Mouse (Mus musculus) lung, postnatal 25 days (tissue): ENCODE measurements at regions not wholly inside any gene's neighbourhood (a gene's known extent, or its start where the extent isn't known, plus 50 kb on each side); places are given as distances from the start of the nearest gene placed in this dataset.

Experiments
- DNase-seq: peaks from one replicate; pipeline ENCODE4 v3.0.0; 2022; ENCODE audit warnings: low spot score

DNA sequence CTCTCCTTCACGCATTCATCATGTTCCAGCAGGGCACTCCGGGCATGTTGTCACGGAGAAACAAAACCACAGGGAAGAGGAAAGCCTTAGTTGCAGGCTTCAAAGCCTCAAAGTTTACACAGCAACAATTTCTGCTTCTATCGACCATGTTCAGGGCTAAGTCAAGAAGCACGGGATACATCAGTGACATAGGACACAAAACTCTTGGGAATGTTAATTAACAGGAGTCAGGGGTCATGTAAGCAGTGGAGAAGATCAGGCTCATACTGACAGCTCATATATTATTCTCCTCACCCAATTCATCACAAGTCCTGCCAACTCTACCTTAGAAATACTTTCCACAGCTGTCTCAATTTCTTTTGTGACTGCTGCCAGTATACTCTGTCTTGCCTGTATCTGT, 133.0 kb upstream of the Btbd3 start:
- no peak for DNase-seq

DNA sequence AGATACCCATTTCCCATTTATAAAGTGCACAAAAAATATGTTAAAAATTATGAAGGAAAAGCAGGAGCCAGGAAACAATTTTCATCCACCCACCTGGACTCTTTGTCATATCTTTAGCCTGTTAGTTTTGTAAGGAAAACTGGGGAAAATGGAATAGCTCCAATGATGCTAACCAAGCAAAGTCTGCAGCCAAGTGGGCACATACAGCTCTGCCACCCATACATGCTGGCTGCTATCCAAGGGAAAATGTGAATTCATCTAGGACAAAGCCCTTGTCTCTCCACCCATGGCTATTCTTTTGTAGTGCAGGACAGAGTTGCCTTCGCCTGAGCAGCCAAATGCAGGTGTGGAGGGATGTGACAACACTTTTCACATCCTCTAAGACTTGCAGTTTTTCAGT, 135.5 kb upstream of the Btbd3 start:
- DNase-seq = no peak

DNA sequence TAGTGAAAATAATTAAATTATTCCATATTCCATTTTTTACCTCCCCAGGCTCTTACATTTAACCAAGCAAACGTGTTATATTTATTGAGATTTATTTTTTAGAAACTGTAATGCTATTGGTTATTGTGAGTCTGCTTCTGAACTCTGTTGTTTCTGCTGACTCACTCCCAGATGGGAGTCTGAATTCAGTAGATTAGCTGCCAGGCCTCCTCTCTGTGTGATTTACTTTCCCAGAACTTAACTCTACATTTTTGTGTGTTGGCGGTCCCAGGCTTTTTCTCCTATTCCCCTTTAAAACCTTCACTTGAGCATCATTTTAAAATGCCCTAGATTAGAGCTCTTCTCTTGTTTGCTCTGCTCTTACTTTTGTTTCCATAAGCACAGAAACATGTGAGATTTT, 136.2 kb upstream of the Btbd3 start:
- DNase-seq = no peak

DNA sequence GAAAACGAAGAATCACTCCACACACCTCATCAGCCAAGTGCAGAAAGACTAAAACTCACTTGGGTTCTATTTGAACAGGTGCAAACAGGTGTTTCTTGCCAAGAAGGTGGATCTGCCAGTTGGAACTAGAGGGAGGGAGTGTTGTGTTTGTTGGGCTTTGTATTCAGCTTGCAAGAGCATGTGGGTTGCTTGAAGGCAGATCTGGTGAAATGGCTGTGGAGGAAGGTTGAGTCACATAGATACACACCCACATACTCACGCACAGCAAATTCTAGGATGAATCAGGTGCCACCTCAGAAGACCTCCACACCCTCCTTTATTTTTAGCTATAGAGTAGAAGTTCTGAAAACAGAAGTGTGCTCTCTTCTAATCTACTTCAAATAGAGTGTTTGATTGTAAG, 156.6 kb upstream of the Btbd3 start:
- no peak for DNase-seq

DNA sequence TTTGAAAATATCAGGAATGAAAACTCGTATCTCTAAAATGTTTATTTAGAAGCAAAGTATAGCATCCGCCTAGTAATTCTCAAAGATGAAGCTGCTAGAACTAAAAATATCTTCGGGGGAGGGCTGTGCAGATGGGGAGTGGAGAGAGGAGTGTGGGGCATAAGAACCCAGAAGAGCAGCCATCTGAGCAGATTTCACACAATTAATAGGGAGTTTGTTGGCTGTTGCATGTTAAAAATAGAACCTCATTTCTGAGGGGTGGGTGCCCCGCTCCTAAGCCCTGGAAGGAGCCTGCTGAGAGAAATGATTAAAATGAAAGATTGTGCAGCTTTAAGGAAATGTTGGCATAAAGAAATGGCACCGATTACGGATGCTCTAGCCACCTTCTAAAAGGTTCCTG, 171.0 kb upstream of the Btbd3 start:
- no peak for DNase-seq

DNA sequence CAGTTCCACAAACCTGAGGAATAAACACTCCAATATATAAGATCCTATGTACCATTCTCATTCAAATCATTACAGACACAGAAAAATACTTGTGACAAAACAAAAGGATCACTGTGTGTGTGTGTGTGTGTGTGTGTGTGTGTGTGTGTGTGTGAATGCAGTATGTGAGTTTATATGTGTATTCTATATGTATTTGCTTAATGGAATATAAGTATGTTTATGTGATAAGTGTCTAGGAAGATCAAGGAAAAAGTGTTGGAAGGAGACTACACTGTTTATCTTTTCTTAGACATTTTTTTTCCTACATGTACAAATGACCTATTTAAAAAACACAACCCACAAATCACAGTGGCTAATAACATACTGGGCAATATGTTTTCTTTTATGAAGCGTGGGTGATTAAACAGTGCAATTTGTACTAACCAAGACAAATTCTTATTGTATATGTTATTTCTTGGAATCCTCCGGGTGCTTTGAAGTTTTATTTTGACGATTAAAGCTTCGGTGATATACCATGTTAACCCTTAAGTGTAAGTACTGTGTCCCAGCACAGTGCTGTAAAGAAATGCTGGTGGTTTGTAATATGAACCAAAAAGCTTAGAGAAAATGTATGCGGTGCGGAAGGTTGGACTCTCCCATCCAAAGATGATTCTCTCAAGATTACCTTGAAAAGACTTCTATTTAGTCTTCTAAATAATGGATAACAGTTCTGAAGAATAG, 171.6 kb upstream of the Btbd3 start:
- DNase-seq = no peak

DNA sequence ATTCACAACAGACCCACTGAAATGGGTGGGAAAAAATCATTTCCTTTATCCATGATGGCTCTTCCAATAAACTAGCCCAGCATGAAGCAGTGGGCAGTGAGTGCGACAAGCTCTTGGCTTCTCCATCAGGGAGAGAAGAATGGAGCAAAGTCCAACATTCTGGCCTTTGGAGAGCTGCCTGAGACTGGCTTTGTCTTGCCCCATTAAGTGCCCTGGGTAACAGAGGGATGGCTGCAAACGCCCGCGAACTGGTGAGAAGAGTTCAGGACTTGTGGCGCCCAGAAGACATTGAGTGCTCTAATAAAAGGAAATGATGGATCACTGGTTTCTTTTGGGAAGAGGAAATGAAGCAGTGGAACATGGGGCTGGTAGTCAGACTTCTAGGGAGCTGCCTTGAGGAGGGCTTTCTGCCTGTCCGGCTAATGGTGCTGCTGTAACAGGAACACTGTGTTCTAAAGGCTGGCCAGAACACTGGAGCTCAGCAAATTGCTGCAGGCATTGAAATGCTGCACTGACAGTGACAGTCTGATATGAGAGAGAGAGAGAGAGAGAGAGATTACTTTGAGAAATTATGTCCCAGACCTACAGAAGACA, 182.2 kb upstream of the Btbd3 start:
- no peak for DNase-seq

DNA sequence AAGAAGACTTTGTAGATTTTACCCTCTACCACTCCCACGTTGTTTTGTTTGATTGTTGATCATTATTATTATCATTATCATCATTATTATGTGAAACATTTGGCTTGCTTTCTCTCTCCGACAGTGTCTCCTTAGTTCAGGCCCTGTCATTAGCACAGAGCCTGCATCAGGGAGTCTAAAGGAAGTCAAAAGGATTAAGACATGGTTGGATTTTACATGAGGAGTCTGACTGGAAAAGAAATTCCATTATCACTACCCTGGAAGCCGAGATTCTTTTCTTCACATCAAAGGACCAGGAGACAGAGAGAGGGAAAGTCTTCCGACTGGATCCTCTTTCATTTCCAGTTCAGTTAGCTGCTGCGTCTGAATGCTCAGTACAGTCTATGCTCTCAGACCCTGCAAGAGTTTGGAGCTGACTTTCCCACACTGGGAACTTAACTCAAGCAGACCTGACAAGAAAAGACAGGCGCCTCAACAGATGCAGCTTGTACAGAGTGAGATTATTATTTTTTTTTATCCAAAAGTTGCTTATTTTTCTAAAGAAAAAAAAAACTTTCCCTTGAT, 184.1 kb upstream of the Btbd3 start:
- no peak for DNase-seq

DNA sequence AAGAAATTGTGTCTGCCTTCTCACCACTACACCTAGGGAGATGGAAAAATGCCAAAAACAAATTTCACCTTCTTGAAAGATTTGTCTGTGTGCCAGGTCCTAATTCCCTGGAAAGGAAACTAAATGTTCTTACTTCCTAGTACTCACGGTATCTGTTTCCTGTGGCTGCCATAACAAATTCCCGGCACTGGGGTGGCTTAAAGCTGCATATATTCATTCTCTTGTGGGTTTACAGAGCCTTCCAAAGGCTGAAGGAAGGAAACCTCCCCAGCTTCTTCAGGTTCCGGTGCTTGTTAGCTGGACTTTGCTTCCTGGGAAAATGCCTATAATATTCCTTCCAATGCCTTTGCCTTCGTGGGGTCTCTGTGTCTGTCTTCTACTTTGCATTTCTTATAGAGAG, 203.3 kb upstream of the Btbd3 start:
- DNase-seq = no peak

DNA sequence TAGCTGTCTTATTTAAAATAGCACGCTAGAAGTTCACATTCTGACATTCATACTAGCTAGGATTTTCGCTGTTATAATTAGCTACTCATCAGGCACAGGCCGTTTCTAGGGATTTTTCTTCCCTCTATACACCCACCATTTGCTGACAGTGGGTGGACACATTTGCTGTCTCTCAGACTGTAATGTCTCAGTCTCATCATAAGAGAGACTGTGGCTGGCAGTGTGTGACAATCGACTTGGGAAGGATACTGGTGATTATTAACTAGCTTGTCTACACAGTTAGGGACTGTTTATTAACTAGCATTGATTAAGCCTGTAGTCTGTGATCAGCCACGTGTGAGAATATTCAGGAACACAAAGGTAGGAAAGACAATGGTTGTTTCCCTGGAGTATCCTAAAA, 208.0 kb upstream of the Btbd3 start:
- DNase-seq = no peak

DNA sequence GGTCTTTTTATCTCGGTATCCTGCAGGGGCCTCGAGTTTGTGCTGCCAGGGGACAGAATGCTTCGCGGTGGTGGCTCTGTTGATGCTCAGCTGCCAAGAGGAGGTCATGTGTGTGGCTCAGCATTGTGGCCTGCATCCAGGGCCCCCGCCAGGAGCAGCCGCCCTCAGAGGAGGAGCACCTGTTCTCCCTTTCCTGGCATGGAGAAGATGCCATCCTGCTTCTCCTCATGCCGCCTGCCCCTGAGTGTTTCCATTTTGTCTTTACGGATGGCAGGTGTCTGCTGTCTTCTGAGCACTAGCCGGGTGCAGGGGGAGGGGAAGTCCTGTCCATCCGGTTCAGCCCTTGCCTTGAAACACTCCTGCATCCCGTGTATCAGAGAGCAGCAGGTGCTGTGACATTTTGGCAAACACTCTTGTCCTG, 208.6 kb upstream of the Btbd3 start:
- DNase-seq = no peak

DNA sequence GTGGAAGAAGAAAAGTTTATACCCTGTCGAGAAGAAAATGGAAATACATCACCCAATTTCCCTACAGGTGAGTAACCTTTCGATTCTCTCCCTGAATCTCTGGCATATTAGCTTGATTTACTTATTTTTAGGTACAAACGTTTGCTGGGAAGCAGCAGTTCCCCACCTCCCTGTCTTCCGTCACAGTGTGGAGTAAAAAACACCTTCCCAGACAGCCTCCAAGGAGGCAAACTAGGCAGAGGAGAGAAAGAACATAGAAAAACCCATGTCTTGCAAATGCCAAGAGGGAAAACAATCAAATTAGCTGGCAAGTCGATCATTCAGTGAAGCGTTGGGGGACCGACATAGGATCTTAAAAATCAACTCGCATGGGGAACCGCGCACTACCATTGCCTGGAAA, 209.0 kb upstream of the Btbd3 start:
- DNase-seq = no peak

DNA sequence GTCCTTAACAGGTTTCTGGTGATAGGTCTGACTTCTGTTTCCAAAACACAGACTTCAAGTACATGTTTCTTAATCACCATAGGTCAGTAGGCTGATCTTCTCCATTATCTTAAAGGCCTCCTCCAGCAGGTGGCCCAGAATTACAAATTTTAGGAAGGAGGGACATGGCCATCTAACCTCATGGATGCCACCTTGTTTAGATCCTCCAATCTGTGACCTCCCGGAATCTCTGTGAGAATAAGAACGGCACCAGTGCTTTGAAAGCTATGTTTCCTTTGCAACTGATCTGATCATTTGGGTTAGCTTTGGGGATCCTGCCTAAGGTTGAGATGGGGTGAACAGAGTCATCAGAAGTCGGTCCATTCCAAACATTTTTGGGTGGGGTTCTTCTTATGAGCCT, 209.4 kb upstream of the Btbd3 start:
- no peak for DNase-seq

DNA sequence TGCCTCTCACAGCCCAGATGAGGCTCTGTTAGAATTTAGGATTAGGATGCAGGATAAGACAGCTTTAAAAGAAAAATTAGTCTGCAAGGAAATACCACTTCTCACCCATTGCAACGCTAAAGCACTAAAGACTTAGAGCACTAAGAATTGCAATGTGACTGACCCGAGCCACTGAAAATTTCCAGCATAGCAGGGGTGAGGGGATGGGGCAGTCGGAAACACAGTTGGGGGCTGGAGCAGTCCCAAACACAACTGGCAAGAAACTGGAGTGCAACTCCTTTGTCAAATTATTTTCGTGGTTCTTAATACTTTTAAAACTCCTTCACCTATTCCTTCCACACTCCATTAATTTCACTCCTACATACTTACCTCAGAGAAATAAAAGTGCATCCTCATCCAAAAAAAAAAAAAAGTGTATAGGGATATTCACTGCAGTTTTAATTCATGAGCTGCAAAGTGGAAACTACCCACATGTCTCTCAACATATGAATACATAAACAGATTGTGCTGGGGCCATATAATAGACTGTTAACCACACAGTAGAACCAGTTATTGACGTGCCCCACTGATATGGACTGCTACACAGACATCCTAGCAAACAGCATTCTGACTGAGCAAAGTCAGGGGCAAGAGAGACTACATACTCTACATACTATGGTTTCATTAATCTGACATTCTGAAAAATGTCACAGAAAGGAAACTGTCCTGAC, 210.3 kb upstream of the Btbd3 start:
- no peak for DNase-seq

DNA sequence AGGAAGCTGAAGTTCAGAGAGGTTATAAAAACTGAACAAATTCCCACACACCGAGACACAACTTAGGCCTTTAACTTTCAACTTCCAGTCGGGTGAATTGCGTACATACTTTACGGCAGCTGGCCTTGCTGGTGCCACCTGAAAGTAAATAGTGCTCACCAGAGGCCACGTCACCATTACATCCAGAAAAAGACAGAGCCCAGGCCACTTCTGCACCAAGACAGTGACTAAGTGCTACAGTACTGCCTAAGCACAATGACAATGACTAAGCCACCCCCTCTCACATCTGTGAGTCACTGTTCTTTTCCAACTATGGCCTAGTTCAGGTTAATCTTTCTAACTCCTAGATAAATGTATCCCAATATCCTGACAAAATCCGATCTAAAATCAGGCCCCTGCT, 215.7 kb upstream of the Btbd3 start:
- no peak for DNase-seq

DNA sequence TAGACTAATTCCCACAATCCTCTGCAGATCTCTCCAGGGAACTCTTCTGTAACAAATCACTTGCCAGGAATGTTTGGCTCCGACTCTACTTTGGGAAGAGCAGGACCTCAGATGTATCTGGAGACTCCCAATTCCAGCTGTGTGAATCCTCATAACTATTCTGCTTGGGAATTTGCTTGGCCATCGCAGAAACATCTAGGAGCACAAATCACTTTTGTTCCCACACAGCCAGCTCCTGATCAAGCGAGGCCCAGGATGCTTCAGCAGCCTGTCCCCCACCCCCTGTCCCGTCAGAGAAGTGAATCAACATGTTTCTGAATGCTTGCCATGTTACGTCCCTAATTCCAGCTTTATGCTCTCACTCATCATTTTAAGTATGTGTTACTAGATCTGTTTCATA, 216.1 kb upstream of the Btbd3 start:
- peak; percentile 63 for DNase-seq

DNA sequence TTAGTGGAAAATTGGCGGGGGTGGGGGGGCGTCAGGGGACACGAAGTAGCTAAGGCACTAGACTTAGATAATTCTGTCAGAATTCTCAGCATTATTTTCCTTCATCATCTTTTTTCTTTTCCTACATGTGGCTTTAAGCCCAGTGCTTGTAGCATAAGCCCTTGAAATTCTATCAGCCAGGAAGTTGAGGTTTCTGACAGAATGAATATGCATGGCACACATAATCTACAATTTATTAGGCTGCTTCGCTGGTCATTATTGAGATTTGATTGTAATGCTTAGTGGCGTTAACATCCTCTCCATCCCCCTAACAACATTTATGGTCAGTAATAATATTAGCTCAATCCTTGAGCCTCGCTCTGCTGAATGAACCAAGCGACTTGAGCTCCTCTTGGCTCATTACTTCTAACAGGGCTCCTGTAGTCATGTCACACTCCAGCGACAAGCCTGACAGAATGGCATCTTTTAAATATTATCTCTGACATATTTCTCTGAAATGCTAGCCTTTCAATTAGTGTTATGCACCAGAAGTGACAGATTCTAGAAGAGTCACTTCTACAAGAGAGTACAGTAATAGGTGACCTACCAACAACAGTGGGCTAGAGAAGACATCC, 222.1 kb upstream of the Btbd3 start:
- DNase-seq = no peak

DNA sequence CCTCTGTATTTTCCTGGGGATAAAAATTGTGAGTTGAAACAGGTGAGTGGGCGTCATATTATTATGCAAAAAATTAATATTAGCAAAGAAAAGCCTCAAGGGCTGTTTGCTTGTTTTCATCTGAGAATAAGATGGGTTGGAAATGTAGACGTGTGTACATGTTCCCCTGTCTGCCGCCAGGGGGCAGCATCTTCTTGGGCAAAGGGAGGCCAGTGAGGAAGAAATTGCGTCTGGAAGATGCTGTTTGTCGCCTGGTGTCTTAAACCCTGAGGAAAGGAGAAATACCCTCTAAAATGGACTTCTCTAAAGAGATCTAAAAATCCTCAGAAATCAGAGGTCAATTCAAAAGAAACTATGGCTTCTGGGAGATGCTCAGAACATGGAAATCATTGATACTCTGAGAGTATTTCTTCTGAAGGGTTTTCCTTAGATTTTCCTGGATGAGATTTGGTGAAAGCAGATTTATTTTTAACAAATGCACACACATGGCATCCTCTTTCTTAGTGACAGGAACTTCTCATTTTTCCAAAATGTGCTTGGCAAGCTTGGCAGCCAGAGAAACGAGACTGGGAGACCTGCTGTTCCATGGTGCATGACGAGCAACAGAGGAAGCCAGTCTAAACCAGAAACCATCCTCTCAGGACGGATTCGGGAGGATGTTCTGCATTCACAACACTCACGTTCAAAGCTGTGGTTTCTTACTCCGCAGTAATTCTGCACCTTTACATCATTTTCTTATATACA, 222.8 kb upstream of the Btbd3 start:
- DNase-seq = peak; percentile 57

DNA sequence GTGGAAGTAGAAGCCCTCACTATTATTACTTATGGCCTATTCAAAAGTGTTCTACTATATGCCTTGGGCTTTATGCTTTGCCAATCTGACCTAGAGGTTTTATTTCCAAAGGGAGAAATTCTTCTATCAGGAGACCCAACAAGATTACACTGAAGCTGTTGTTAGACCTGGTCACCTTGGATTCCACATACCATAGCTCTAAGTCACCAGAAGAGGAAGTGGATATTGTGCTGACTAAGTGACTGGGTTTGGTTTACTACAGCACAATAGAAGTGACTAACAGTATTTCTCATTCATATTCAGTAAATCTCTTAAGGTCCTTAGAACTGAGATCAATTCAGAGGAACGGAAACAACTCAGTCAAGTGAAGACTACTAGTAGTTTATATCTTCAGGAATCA, 229.0 kb upstream of the Btbd3 start:
- no peak for DNase-seq

DNA sequence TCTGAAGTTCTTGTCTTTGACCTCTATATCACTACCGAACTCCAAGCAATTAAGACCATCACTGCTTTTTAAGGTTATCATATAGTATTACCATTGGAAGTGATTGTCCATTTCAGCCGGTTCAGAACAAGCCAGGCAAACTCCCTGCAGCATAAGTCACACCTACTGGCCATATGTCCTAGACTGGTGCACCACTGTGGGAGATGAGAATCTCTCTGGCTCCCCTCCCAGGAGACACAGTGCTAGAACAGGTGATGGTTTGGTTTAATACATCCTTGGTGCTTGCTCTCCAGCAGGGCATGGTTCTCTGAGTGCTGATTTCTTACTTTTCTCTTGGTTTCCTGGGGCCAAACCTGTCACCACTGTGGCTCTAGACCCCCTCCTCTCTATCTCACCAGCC, 232.8 kb upstream of the Btbd3 start:
- DNase-seq = no peak

DNA sequence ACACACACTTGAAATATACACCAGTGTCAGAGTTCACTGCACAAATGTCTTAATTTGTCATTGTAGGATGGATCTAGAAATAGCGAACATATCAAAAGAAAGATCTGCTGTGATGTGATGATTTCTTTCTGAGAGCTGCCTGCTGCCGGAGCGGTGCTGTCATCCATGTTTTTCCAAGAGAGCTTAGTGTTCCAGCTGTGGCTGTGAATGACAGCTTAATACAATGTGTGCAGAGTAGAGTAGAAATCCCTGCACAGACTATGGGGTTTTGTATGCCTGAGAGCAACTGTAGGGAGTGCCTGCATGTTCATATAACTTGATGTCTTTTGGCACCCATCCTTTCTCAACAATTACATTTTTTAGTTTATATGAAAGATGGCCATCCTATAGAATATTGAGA, 274.6 kb upstream of the Btbd3 start:
- no peak for DNase-seq

DNA sequence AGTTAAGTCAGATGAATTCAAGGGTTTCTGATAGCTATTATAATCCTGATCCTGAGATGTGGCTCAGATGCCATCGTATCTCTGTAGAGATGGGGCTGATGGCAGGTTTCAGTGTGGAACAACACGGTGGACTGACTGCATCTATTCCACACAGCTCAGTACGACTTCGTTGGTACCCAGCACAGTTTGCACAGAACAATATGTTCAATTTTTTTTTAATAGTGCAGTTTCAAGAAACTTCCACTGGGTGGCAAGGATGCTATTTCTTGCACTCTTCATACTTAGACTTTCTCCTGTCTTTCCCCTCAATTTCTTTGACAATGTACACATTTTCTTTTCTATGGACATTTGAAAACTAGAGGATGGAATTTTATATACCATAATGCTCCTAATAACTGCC, 278.6 kb upstream of the Btbd3 start:
- no peak for DNase-seq
